Mouse (Mus musculus) MEL (cell line): Measurements from ENCODE around the gene Ube2e1.
A peak's percentile ranks its signal among the peaks of the same experiment; 100 is the strongest.

Experiments used
- CTCF ChIP-seq, 3 experiments: IDR thresholded peaks in 2 of 3; conservative IDR thresholded peaks in 1 of 3; 2 replicates each; pipeline ENCODE4 v1.5.1; 2011 to 2012; ENCODE audit warnings: low read length in 3 of 3, low read depth in 2 of 3, mild to moderate bottlenecking in 2 of 3, improper control_type of control experiment in 1 of 3, inconsistent platforms in 1 of 3, mixed read lengths in 1 of 3, moderate library complexity in 1 of 3; ENCODE audit not compliant: control insufficient read depth in 1 of 3, insufficient read depth in 1 of 3, poor library complexity in 1 of 3, severe bottlenecking in 1 of 3
- EP300 ChIP-seq, 2 experiments: IDR thresholded peaks; 2 replicates each; pipeline ENCODE4 v1.6.1; 2011; ENCODE audit warnings: improper control_type of control experiment in 2 of 2, low read length in 2 of 2, low read depth in 1 of 2, mild to moderate bottlenecking in 1 of 2
- HCFC1 ChIP-seq: IDR thresholded peaks from 2 replicates; pipeline ENCODE4 v1.6.1; 2012; ENCODE audit warnings: low read depth, mild to moderate bottlenecking, inconsistent platforms, low read length, improper control_type of control experiment, moderate library complexity
- NELFE ChIP-seq: IDR thresholded peaks from 2 replicates; pipeline ENCODE4 v1.6.1; 2011; ENCODE audit warnings: low read depth, low read length, improper control_type of control experiment
- POLR2A ChIP-seq, 2 experiments: IDR thresholded peaks; 2 replicates each; pipeline ENCODE4 v1.6.1; 2011 to 2012; ENCODE audit warnings: low read length in 2 of 2, mild to moderate bottlenecking in 2 of 2, control low read depth in 1 of 2, improper control_type of control experiment in 1 of 2, low read depth in 1 of 2, moderate library complexity in 1 of 2; ENCODE audit not compliant: control insufficient read depth in 1 of 2, insufficient read depth in 1 of 2, poor library complexity in 1 of 2
- TBP ChIP-seq: IDR thresholded peaks from 2 replicates; pipeline ENCODE4 v1.8.0; 2011; ENCODE audit warnings: low read depth, low read length, improper control_type of control experiment
- TCF12 ChIP-seq: IDR thresholded peaks from 2 replicates; pipeline ENCODE4 v1.6.1; 2014; ENCODE audit warnings: low read depth, mild to moderate bottlenecking, inconsistent platforms, low read length, improper control_type of control experiment, moderate library complexity
- USF1 ChIP-seq: IDR thresholded peaks from 2 replicates; pipeline ENCODE4 v1.6.1; 2014; ENCODE audit warnings: low read depth, mild to moderate bottlenecking, inconsistent platforms, low read length, improper control_type of control experiment, moderate library complexity
- ZC3H11A ChIP-seq: IDR thresholded peaks from 2 replicates; pipeline ENCODE4 v1.6.1; 2012; ENCODE audit warnings: low read depth, mild to moderate bottlenecking, inconsistent platforms, low read length, improper control_type of control experiment
- ZMIZ1 ChIP-seq: IDR thresholded peaks from 2 replicates; pipeline ENCODE4 v1.6.1; 2012; ENCODE audit warnings: low read depth, mild to moderate bottlenecking, inconsistent platforms, low read length, improper control_type of control experiment, moderate library complexity

- TF ChIP-seq CTCF (IDR thresholded peaks at IDR 0.05 in 2 of 3, conservative IDR thresholded peaks at IDR 0.05 in 1 of 3; ENCODE audit: control insufficient read depth in 1 of 3, insufficient read depth in 1 of 3, low read depth in 2 of 3, low read length in 3 of 3, poor library complexity in 1 of 3, severe bottlenecking in 1 of 3) = no peak
- TF ChIP-seq HCFC1 = peak; percentile 94
- peak; percentile 96 for TF ChIP-seq NELFE
- peak; percentile 90 to 93 for TF ChIP-seq POLR2A (IDR thresholded peaks at IDR 0.05; ENCODE audit: control insufficient read depth in 1 of 2, insufficient read depth in 1 of 2, low read depth in 1 of 2, low read length in 2 of 2, poor library complexity in 1 of 2)
- no peak for TF ChIP-seq ZC3H11A
- TF ChIP-seq TBP = peak; percentile 93
- peak; percentile 71; the same call in 1 of the 2 replicates for TF ChIP-seq ZMIZ1
- no peak for TF ChIP-seq EP300 (IDR thresholded peaks at IDR 0.05; ENCODE audit: low read depth in 1 of 2, low read length in 2 of 2)
- TF ChIP-seq USF1 = no peak
- peak; percentile 71; the same call in 1 of the 2 replicates for TF ChIP-seq TCF12
Observed at GRCm38 (mm10) chr14:18270529-18271441, 60.9 kb downstream of the Ube2e1 start, which contains the start of the genes Nkiras1 and Rpl15.
